Mouse (Mus musculus): ENCODE data around the gene Rundc3b.

GRCm38 (mm10) chr5:8648774-8649173 lies 26.0 kb upstream of the Rundc3b start:
- TF ChIP-seq GATA1 (IDR thresholded peaks at IDR 0.05; ENCODE audit: low read length) (no peak), TAL1 (IDR thresholded peaks at IDR 0.05; ENCODE audit: low read length) (no peak)

Measured in erythroblast, embryonic 14.5 days (primary cell).